Mouse (Mus musculus): Measurements from ENCODE around the gene Bcat2. TPM values are rescaled to one million over a fixed set of nuclear protein-coding genes. Genes with fewer than 3 reads are reported as not detected.

Bcat2 gene
- total RNA-seq (2012; rRNA removed) (30.9 and 36.6 TPM in 2 replicates), total RNA-seq (2014; rRNA removed) (12.9 and 13.5 TPM in 2 replicates), polyA plus RNA-seq (2012; ENCODE audit: insufficient read length, low read depth) (56.9 and 65.6 TPM in 2 replicates)

DNA sequence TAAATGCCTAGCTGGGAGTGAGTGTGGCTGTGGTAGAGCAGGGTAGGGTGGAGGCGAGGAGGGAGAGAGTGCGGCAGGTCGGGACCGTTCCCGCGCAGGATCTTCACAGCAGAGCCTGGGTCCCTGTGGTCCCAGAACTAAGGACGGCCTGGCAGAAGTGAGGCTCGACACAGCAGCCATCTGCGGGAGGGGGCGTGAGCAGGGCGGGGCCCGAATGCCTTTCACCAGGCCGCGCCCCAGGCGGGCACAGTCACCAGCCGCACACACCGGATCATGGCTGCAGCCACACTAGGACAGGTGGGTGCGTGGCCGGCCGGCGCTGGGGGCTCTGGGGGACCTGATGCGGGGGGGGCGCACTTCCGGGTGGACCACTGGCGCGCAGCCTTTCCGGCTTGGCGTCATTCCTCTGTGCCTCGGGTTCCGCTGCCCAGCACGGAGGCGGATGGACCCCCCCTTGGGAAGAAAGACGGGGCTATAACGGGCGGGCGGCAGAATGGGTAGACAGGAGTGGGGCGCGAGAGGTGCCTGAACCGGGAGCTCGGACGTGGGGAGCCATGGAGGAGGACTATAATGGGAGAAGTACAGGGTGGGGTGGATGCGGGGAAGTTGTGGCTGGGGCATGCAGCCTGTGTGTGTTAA is at the start of gene Bcat2:
TSS of gene Bcat2 (plus strand) at position 51 of the 639 bp plus-strand sequence.
- dilution Hi-C loops (cut with MboI; ENCODE audit: extremely low pct_ligation_motif_present, extremely low pct_unique_long_range_greater_than_20kb, low sequenced_read_pairs), result no loop called here
- H3K4me2 ChIP-seq (ENCODE audit: insufficient read depth, low read depth, poor library complexity, severe bottlenecking), result peak within 1 kb of the TSS; percentile 81
- peak; percentile 71; the same call in 1 of the 2 replicates for TF ChIP-seq TCF12 (IDR thresholded peaks at IDR 0.05; ENCODE audit: low read depth, low read length)
- TF ChIP-seq CHD2 (IDR thresholded peaks at IDR 0.05; ENCODE audit: low read length), result no peak
- 0 out of 2 replicates have a peak, but pooled peaks have one; percentile 39 for TF ChIP-seq TBP (conservative IDR thresholded peaks at IDR 0.05; ENCODE audit: low read depth, low read length)
- no peak; the same call in 1 of the 2 replicates for TF ChIP-seq IRF4 (IDR thresholded peaks at IDR 0.05; ENCODE audit: low read depth, low read length)
- 0 out of 2 replicates have a peak, but pooled peaks have one; percentile 26 for TF ChIP-seq ZMIZ1 (IDR thresholded peaks at IDR 0.05; ENCODE audit: low read depth, low read length)
- TF ChIP-seq RCOR1 (conservative IDR thresholded peaks at IDR 0.05; ENCODE audit: low read depth, low read length), result no peak
- no peak for TF ChIP-seq GABPA (IDR thresholded peaks at IDR 0.05; ENCODE audit: insufficient replicate concordance, low read depth, low read length)
- TF ChIP-seq MXI1 (IDR thresholded peaks at IDR 0.05; ENCODE audit: low read depth, low read length), result peak; percentile 64
- TF ChIP-seq POLR2A (IDR thresholded peaks at IDR 0.05; ENCODE audit: low read depth, low read length), result peak; percentile 65
- TF ChIP-seq JUND (conservative IDR thresholded peaks at IDR 0.05; ENCODE audit: low read depth, low read length), result no peak
- no peak for TF ChIP-seq PAX5 (IDR thresholded peaks at IDR 0.05; ENCODE audit: low read length)
- TF ChIP-seq RAD21 (IDR thresholded peaks at IDR 0.05; ENCODE audit: low read depth, low read length), result no peak
- 0 out of 2 replicates have a peak, but pooled peaks have one; percentile 5 for TF ChIP-seq BHLHE40 (IDR thresholded peaks at IDR 0.05; ENCODE audit: low read depth, low read length)
- TF ChIP-seq MEF2A (IDR thresholded peaks at IDR 0.05; ENCODE audit: borderline replicate concordance, low read depth, low read length), result 0 out of 2 replicates have a peak, but pooled peaks have one; percentile 18
- TF ChIP-seq NRF1 (IDR thresholded peaks at IDR 0.05; ENCODE audit: low read depth, low read length), result peak; percentile 39
- peak; percentile 73 for TF ChIP-seq HCFC1 (IDR thresholded peaks at IDR 0.05; ENCODE audit: low read depth, low read length)
- TF ChIP-seq ELF1 (IDR thresholded peaks at IDR 0.05; ENCODE audit: low read depth, low read length), result peak; percentile 64
- H3K27me3 ChIP-seq (replicated peaks), result no peaks in the 10 kb centered on the region
- H3K4me3 ChIP-seq (replicated peaks in 1 of 3; ENCODE audit: low read depth in 2 of 3, low read length in 2 of 3, poor library complexity in 1 of 3), result peak within 1 kb of the TSS; percentile 73 to 87 (median 81)
- H3K79me2 ChIP-seq (replicated peaks; ENCODE audit: control insufficient read depth, extremely low read depth, insufficient read depth, poor library complexity, severe bottlenecking), result no peaks in the 10 kb centered on the region
- in situ Hi-C loops (cut with MboI; ENCODE audit: low pct_ligation_motif_present, low pct_unique_long_range_greater_than_20kb, low sequenced_read_pairs), result no loop called here
- no peak within 1 kb of the TSS for H3K27ac ChIP-seq (ENCODE audit: insufficient read depth, low read depth)
- peaks cover 8 to 39% of the 10 kb centered on the region in 2 experiments for H3K4me1 ChIP-seq (ENCODE audit: control insufficient read depth in 1 of 2, insufficient read depth in 2 of 2)
- H3K9ac ChIP-seq (ENCODE audit: insufficient read depth, low read depth), result peak within 1 kb of the TSS; percentile 77
- peaks cover 0 to 24% of the 10 kb centered on the region in 2 experiments for H3K36me3 ChIP-seq (replicated peaks in 1 of 2; ENCODE audit: control insufficient read depth in 1 of 2, insufficient read depth in 1 of 2, low read length in 1 of 2)
- H3K9me3 ChIP-seq (replicated peaks; ENCODE audit: low read length), result no peaks in the 10 kb centered on the region
- peak; percentile 74 for DNase-seq (ENCODE audit: extremely low read depth)

GRCm38 (mm10) chr7:45520605-45521004 is 49.3 kb upstream of the Bcat2 start:
- Histone ChIP-seq H3K9ac (ENCODE audit: insufficient read depth, low read depth) (no peak overlapping the region), H3K27ac (ENCODE audit: insufficient read depth, low read depth) (no peak overlapping the region), H3K79me2 (replicated peaks; ENCODE audit: control insufficient read depth, extremely low read depth, insufficient read depth, poor library complexity, severe bottlenecking) (peaks cover 24% of the 10 kb centered on the region), H3K4me3 (replicated peaks in 1 of 3; ENCODE audit: low read depth in 2 of 3, low read length in 2 of 3, poor library complexity in 1 of 3) (no peak overlapping the region), H3K4me2 (ENCODE audit: insufficient read depth, low read depth, poor library complexity, severe bottlenecking) (no peak overlapping the region), H3K27me3 (replicated peaks) (no peaks in the 10 kb centered on the region), H3K9me3 (replicated peaks; ENCODE audit: low read length) (no peaks in the 10 kb centered on the region), H3K4me1 (ENCODE audit: control insufficient read depth in 1 of 2, insufficient read depth in 2 of 2) (peaks cover 7 to 33% of the 10 kb centered on the region in 2 experiments), H3K36me3 (replicated peaks in 1 of 2; ENCODE audit: control insufficient read depth in 1 of 2, insufficient read depth in 1 of 2, low read length in 1 of 2) (peaks cover 19 to 29% of the 10 kb centered on the region in 2 experiments)
- dilution Hi-C loops (cut with MboI; ENCODE audit: extremely low pct_ligation_motif_present, extremely low pct_unique_long_range_greater_than_20kb, low sequenced_read_pairs) (no loop called here), in situ Hi-C loops (cut with MboI; ENCODE audit: low pct_ligation_motif_present, low pct_unique_long_range_greater_than_20kb, low sequenced_read_pairs) (loop anchor here (10.0 kb wide), 1 partner anchor 64 kb away; no protein-coding TSS in a partner anchor)
- TF ChIP-seq USF1 (IDR thresholded peaks at IDR 0.05; ENCODE audit: low read depth, low read length), result no peak
- no peak for TF ChIP-seq GABPA (IDR thresholded peaks at IDR 0.05; ENCODE audit: insufficient replicate concordance, low read depth, low read length)
- no peak for TF ChIP-seq MXI1 (IDR thresholded peaks at IDR 0.05; ENCODE audit: low read depth, low read length)
- no peak for TF ChIP-seq RCOR1 (conservative IDR thresholded peaks at IDR 0.05; ENCODE audit: low read depth, low read length)
- TF ChIP-seq KAT2A (IDR thresholded peaks at IDR 0.05; ENCODE audit: insufficient replicate concordance, low read length), result no peak
- TF ChIP-seq ZNF384 (IDR thresholded peaks at IDR 0.05; ENCODE audit: low read depth, low read length), result no peak
- DNase-seq (ENCODE audit: extremely low read depth), result no peak
